Mouse (Mus musculus) liver, embryonic 16.5 days (tissue): ENCODE data around the gene Psma6. TPM values are rescaled to one million over a fixed set of nuclear protein-coding genes. Genes with fewer than 3 reads are reported as not detected.

ENCODE experiments used
- ATAC-seq: fragments of 200-750 bp; cut with Nextera tagmentation; 2 replicates; pipeline ENCODE4 v1.8.0; 2017; ENCODE audit warnings: low read depth, mild to moderate bottlenecking, moderate number of reproducible peaks, moderate library complexity
- H3K27ac ChIP-seq: fragments of 300-500 bp; sonication (generic); 2 replicates; pipeline ENCODE4 v1.5.1; 2014; ENCODE audit warnings: mild to moderate bottlenecking, low read length
- H3K27me3 ChIP-seq: fragments of 300-500 bp; sonication (generic); 2 replicates; pipeline ENCODE4 v1.6.1; 2014; ENCODE audit warnings: low read depth, low read length, mixed read lengths; ENCODE audit not compliant: control insufficient read depth, insufficient read depth
- H3K36me3 ChIP-seq: fragments of 300-500 bp; sonication (generic); 2 replicates; pipeline ENCODE4 v1.6.1; 2014; ENCODE audit warnings: mild to moderate bottlenecking; ENCODE audit not compliant: control insufficient read depth, insufficient read depth
- H3K4me1 ChIP-seq: fragments of 300-500 bp; sonication (generic); 2 replicates; pipeline ENCODE4 v1.6.1; 2014; ENCODE audit warnings: low read depth, low read length, mixed read lengths; ENCODE audit not compliant: control insufficient read depth
- H3K4me2 ChIP-seq: fragments of 300-500 bp; sonication (generic); 2 replicates; pipeline ENCODE4 v1.6.1; 2014; ENCODE audit warnings: low read depth, low read length, mixed read lengths
- H3K4me3 ChIP-seq: fragments of 300-500 bp; sonication (generic); 2 replicates; pipeline ENCODE4 v1.5.1; 2014; ENCODE audit warnings: low read depth, mild to moderate bottlenecking, low read length
- H3K9ac ChIP-seq: fragments of 300-500 bp; sonication (generic); 2 replicates; pipeline ENCODE4 v1.6.1; 2014; ENCODE audit warnings: low read depth, low read length
- H3K9me3 ChIP-seq: fragments of 300-500 bp; sonication (generic); replicated peaks from 2 replicates; pipeline ENCODE4 v1.6.1; 2016; ENCODE audit warnings: low read length; ENCODE audit not compliant: control insufficient read depth
- WGBS: fragments of 180-500 bp; shearing (Covaris S2); extraction: QIAGEN DNeasy Blood & Tissue Kit; methylation state at CpG from one replicate; pipeline ENCODE4 v1.1.7; 2014; ENCODE audit not compliant: insufficient replicate concordance; 5-methylcytosine and 5-hydroxymethylcytosine counted together
- polyA plus RNA-seq: library from polyadenylated mRNA; unstranded; fragments of >200 nt; fragmentation: Nextera tagmentation; extraction: Ambion mirVana; gene quantifications from 2 replicates; pipeline ENCODE4 v1.2.1, GENCODE M21; 2015

The Psma6 gene
- polyA plus RNA-seq, 1 experiment from 2014 or later, result 163 TPM

GRCm38 (mm10) chr12:55442245-55442644 is 58.2 kb downstream of the Psma6 start:
- Histone ChIP-seq H3K4me3 (no peak overlapping the region), H3K4me2 (no peak overlapping the region), H3K9me3 (no peaks in the 10 kb centered on the region), H3K4me1 (peaks cover 11% of the 10 kb centered on the region), H3K36me3 (no peaks in the 10 kb centered on the region), H3K9ac (no peak overlapping the region), H3K27me3 (no peaks in the 10 kb centered on the region), H3K27ac (no peak overlapping the region)
- no peak for ATAC-seq
- WGBS, result 72% methylated on average over 1 of the region's 1 CpGs

- no peak overlapping the region for H3K27ac ChIP-seq
Observed at GRCm38 (mm10) chr12:55442861-55443850, 59.1 kb downstream of the Psma6 start.

GRCm38 (mm10) chr12:55444031-55444451 is 60.0 kb downstream of the Psma6 start:
- no peak overlapping the region for H3K9ac ChIP-seq
- H3K36me3 ChIP-seq, result no peaks in the 10 kb centered on the region
- no peaks in the 10 kb centered on the region for H3K9me3 ChIP-seq
- WGBS, result 67% methylated on average over 4 of the region's 4 CpGs
- no peak overlapping the region for H3K4me3 ChIP-seq
- H3K4me1 ChIP-seq, result peaks cover 5% of the 10 kb centered on the region
- H3K4me2 ChIP-seq, result no peak overlapping the region
- ATAC-seq, result no peak
- no peak overlapping the region for H3K27ac ChIP-seq
- no peaks in the 10 kb centered on the region for H3K27me3 ChIP-seq

More at GRCm38 (mm10) chr12:55442861-55443850, 59.1 kb downstream of the Psma6 start:
- Histone ChIP-seq H3K4me3 (no peak overlapping the region), H3K9ac (no peak overlapping the region), H3K4me1 (peaks cover 5% of the 10 kb centered on the region), H3K27me3 (no peaks in the 10 kb centered on the region), H3K4me2 (no peak overlapping the region), H3K9me3 (no peaks in the 10 kb centered on the region), H3K36me3 (no peaks in the 10 kb centered on the region)
- ATAC-seq, result no peak
- 54% methylated on average over 9 of the region's 9 CpGs for WGBS

GRCm38 (mm10) chr12:55445583-55445982 is 61.6 kb downstream of the Psma6 start:
- H3K9me3 ChIP-seq, result no peaks in the 10 kb centered on the region
- peaks cover 5% of the 10 kb centered on the region for H3K4me1 ChIP-seq
- no peaks in the 10 kb centered on the region for H3K36me3 ChIP-seq
- H3K9ac ChIP-seq, result no peak overlapping the region
- no peak overlapping the region for H3K4me3 ChIP-seq
- H3K27me3 ChIP-seq, result no peaks in the 10 kb centered on the region
- 67% methylated on average over 4 of the region's 4 CpGs for WGBS
- ATAC-seq, result no peak
- H3K4me2 ChIP-seq, result no peak overlapping the region
- no peak overlapping the region for H3K27ac ChIP-seq

GRCm38 (mm10) chr12:55446366-55446745 is 62.3 kb downstream of the Psma6 start:
- Histone ChIP-seq H3K36me3 (no peaks in the 10 kb centered on the region), H3K4me3 (no peak overlapping the region), H3K9ac (no peak overlapping the region), H3K4me2 (no peak overlapping the region), H3K27ac (peak overlapping the region; percentile 62), H3K9me3 (no peaks in the 10 kb centered on the region), H3K27me3 (no peaks in the 10 kb centered on the region), H3K4me1 (peaks cover 5% of the 10 kb centered on the region)
- ATAC-seq, result no peak
- WGBS, result 73% methylated on average over 4 of the region's 4 CpGs

GRCm38 (mm10) chr12:55446746-55447395 is 62.8 kb downstream of the Psma6 start:
- ATAC-seq, result peak; percentile 53
- Histone ChIP-seq H3K9me3 (no peaks in the 10 kb centered on the region), H3K4me1 (peaks cover 5% of the 10 kb centered on the region), H3K36me3 (no peaks in the 10 kb centered on the region), H3K27me3 (no peaks in the 10 kb centered on the region), H3K9ac (no peak overlapping the region), H3K4me2 (0 out of 2 replicates have a peak overlapping the region, but pooled peaks have one; percentile 11), H3K27ac (peak overlapping the region; percentile 62), H3K4me3 (no peak overlapping the region)
- 25% methylated on average over 13 of the region's 13 CpGs for WGBS

- ATAC-seq, result no peak
- Histone ChIP-seq H3K36me3 (no peaks in the 10 kb centered on the region), H3K27ac (peak overlapping the region; percentile 62), H3K27me3 (no peaks in the 10 kb centered on the region), H3K9ac (no peak overlapping the region), H3K4me2 (no peak overlapping the region), H3K4me1 (peaks cover 5% of the 10 kb centered on the region), H3K9me3 (no peaks in the 10 kb centered on the region), H3K4me3 (no peak overlapping the region)
- 50% methylated on average over 11 of the region's 11 CpGs for WGBS
Observed at GRCm38 (mm10) chr12:55447396-55447760, 63.4 kb downstream of the Psma6 start.

GRCm38 (mm10) chr12:55448457-55448856 is 64.4 kb downstream of the Psma6 start:
- Histone ChIP-seq H3K27me3 (no peaks in the 10 kb centered on the region), H3K4me3 (no peak overlapping the region), H3K9me3 (no peaks in the 10 kb centered on the region), H3K4me2 (no peak overlapping the region), H3K36me3 (no peaks in the 10 kb centered on the region), H3K9ac (no peak overlapping the region), H3K4me1 (peaks cover under 1% of the 10 kb centered on the region), H3K27ac (no peak overlapping the region)
- no peak for ATAC-seq
- 37% methylated on average over 2 of the region's 2 CpGs for WGBS

GRCm38 (mm10) chr12:55449048-55449447 is 65.0 kb downstream of the Psma6 start:
- H3K4me1 ChIP-seq, result no peaks in the 10 kb centered on the region; the same call in none of the 2 replicates
- no peak overlapping the region for H3K4me2 ChIP-seq
- H3K27ac ChIP-seq, result no peak overlapping the region
- no peak overlapping the region for H3K4me3 ChIP-seq
- no peak overlapping the region for H3K9ac ChIP-seq
- no peaks in the 10 kb centered on the region for H3K27me3 ChIP-seq
- H3K9me3 ChIP-seq, result no peaks in the 10 kb centered on the region
- 75% methylated on average over 2 of the region's 2 CpGs for WGBS
- H3K36me3 ChIP-seq, result no peaks in the 10 kb centered on the region
- ATAC-seq, result no peak
